Mouse (Mus musculus) cerebellum, postnatal 14 days (tissue): Measurements from ENCODE around the gene Ciao2a.

Source experiments
- DNase-seq, 2 experiments: peaks; one replicate each; pipeline ENCODE4 v3.0.0; 2021; ENCODE audit warnings: mixed read lengths in 2 of 2

Gene Ciao2a

DNA sequence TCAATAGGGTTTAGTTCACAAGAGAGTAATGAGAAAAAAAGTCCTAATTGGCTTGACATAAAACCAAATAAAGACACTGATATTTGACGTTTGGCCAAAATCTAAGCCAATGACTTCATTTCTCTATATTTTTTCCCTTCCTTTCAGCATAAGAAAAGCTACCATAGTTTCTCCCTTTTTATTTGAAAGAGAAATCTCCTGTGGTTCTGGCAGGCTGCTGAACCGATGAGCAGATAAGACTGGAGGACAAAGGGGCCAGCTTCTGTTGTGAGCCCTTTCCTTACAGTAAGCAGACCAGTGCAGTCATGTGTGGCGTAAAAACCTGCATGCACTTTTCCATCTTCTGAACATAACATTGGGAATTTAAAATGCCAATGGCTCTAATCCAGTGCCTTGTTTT lies 5.5 kb upstream of the Ciao2a start:
- DNase-seq = no peak

DNA sequence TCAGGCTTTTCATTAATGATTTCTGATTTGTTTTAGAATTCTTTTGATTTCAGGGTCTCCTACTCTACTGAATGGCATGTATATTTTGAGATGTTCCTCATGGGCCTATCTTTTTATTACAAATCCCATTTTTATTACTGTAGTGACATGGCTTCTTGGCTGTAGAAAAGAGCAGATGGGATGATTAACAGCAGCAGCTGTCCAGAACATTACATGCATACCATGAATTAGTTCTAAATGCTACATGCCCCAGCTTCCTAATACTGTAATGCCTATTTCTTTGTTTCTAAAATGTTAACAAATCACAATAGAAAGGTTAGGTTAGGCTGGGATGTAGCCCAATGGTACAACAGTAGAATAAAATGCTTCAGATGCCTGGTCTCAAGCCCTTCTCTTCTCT lies 5.0 kb upstream of the Ciao2a start:
- no peak for DNase-seq

DNA sequence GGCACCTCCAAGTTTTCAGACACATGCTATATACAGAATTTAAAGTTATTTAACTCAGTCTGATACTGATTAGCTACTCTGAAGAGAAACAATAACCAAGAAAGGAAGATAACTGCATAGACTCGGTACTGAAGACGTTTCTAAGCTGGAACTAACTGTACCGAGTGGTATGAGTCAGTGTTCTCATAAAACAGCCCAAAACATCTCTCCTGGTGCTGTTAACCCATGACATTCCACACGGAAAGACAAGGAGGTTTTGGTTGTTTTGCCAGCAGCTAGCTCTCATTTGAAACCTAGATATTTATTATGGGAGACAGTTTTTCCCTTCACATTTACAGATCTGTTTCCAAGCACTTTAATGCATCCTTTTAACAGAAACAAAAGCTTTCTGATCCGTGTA lies 2.8 kb upstream of the Ciao2a start:
- no peak for DNase-seq

DNA sequence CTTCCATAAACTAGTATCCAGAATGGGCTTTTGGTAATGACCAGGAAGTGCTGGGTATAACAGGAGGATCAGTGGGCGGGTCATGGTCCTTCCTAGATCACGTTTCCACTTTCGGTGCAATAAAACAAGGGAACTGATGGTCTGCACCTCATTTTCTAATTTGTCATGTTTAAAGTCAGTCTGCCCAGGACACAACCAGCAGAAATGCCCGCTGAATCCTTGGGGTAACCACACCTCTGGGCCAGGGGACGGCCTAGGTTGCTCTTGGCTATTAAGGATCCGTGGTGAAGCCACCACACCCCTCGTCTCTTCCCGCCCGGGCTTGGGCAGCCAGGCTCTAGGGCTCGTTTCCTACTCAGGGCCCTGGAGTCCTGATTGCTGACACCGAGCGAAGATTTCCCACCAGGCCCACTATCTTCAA lies 2.3 kb upstream of the Ciao2a start:
- DNase-seq = no peak

- peak; percentile 95 to 97 for DNase-seq
Observed at GRCm38 (mm10) chr9:66124681-66125542, 1.5 kb upstream of the Ciao2a start.

DNA sequence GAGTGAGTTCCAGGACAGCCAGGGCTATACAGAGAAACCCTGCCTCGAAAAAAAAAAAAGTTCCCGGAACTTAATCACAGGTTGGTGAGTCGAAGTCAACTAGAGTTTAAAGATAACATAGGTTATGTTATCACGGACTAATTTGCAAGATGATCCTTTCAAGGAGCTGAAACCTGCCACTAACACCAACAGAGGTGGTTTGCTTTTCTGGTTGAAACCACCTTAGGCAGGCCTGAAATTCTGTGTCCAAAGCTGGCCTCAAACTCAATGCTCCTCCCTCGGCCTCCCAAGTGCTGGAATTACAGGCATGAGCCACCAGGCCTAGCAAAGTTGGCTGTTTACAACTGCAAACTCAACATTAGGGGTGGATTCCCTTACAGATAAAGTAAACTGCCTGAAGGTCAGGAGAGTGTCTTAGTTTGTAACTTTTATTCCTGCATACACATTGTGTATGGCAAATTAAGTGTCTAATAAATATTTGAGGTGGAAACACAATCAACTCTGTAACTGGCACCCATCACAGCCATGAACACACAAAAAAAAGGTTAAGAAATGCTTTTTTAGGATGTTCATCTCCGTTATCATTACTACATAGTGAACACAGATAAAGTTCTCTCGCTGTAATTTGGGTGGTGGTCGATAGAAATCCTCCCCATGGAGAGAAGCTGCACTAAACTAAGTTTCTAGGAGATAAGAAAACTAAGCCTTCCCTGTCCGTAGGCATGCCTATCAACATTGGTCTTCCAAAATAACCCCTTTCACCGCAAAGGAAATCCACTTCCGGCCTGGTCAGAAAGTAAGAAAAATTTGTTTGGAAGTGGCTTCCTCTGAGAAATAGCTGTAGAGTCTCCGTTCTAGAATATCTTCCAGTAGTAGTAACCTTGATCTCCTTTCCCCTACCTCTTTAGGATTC lies 612 bp upstream of the Ciao2a start:
- DNase-seq = peak in 1 of 2 experiments; percentile 19

DNA sequence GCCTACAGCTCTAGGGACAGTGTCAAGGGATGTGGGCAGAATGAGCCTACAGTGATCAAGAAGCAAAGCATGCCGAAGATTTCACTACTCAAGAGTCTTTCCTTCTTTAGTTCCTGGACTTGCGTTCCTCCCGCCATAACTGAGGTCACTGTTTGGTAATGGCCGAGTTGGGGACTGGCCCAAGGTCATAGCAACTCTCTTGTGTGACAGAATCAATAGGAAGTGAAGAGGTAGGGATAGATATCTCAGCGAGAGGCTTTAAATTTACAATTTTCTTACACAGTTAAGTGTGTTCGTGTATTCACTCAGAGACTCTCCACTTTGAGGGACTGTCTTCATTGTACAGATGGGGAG lies 759 bp downstream of the Ciao2a start:
- peak in 1 of 2 experiments; percentile 8 for DNase-seq

- DNase-seq = no peak
Observed at GRCm38 (mm10) chr9:66127884-66128283, 1.5 kb downstream of the Ciao2a start.

- DNase-seq = no peak
Observed at GRCm38 (mm10) chr9:66131466-66131865, 5.1 kb downstream of the Ciao2a start.

GRCm38 (mm10) chr9:66135967-66136366 lies 9.6 kb downstream of the Ciao2a start:
- DNase-seq = peak in 1 of 2 experiments; percentile 29

- DNase-seq = no peak
Observed at GRCm38 (mm10) chr9:66138193-66138592, 11.8 kb downstream of the Ciao2a start.

- no peak for DNase-seq
Observed at GRCm38 (mm10) chr9:66142265-66142664, 15.9 kb downstream of the Ciao2a start.

GRCm38 (mm10) chr9:66144248-66144647 lies 17.8 kb downstream of the Ciao2a start:
- DNase-seq = peak; percentile 84 to 87

GRCm38 (mm10) chr9:66146141-66146540 lies 19.7 kb downstream of the Ciao2a start:
- DNase-seq = no peak

GRCm38 (mm10) chr9:66152011-66152410 lies 25.6 kb downstream of the Ciao2a start:
- DNase-seq = no peak

GRCm38 (mm10) chr9:66153594-66153993 lies 27.2 kb downstream of the Ciao2a start:
- DNase-seq = no peak

- no peak for DNase-seq
Observed at GRCm38 (mm10) chr9:66154013-66154412, 27.6 kb downstream of the Ciao2a start.

DNA sequence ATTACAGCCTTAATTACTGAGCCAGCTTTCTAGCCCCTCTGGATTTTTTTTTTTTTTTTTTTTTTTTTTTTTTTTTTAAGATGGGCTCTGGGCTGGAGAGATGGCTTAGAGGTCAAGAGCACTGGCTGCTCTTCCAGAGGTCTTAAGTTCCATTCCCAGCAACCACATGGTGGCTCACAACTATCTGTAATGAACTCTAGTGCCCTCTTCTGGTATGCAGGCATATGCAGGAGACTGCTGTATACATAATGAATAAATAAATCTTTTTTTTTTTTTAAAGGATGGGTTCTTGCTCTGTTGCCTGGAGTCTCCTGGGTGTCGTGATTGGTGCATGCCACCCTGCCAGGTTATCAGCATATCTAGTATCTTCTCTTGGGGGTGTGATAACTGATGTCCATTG lies 29.1 kb downstream of the Ciao2a start:
- no peak for DNase-seq

DNA sequence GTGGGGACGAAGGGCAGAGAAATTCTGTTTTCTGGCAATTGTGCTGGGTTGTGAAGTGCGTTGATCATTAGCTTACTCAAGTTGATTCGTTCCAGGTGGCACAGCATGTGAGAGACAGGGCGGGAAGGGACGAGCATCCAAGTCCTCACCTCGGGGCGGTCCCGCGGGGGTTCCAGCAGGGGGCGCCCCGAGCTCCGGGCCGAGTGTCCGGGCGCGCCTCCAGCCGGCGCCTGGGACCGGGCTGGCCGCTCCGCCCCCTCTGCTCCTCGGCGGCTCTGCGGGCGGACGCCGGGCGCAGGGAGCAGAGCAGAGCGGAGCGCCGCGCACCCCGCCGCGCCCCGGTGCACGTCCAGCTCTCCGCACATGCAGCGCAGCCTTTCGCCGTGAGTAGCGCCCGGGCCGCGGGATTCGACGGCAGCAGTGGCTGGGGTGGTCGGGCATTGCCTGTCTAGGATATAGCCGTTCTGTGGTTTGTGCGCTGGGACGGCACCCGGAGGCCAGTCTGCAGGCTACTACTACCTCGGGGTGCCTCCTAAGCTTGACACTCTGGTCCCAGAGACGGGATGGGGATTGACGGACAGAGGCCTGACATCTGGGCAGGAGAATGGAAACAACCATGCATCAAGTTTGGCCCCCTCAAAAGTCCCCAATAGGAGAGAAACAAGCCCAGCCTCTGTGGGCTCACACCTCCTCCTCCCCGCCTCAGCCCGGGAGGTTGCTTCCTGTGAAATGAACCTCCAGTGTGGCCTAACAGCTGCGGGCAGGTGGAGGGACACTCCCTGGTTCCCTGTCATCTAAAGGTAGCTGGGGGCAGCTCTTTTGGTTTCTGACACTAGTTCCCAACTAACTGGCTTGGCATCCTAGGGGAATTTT lies 31.8 kb downstream of the Ciao2a start, which contains the start of gene Dapk2:
Dapk2 (plus strand) TSS at position 266 of the 873 bp plus-strand sequence.
- DNase-seq = peak; percentile 64 to 66

DNA sequence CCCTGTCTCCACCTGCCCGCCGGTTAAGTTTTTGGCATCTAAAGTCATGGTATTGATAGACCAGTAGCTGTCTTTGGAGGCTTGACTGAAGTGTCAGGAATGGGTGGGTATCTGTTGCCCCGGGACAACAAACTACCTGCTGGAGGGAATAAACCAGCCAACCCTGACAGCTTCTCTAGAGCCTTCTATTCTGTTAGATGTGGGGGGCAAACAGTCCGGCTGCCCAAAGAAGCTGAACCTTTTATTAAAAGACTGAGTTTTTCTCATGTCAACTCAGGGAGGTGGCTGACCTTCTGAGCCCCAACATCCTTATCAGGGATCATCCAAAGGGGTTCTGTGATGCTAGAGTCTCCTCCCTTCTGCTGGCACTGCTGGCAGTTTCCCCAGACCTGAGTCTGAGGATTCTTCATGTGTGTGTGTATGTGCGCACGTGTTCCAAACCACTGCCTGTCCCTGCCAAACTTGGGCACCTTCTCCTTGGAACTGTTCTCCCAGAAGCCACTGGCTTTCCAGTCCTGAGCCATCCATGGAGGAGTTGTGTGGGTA lies 32.5 kb downstream of the Ciao2a start:
- DNase-seq = no peak

GRCm38 (mm10) chr9:66160155-66160554 lies 33.7 kb downstream of the Ciao2a start:
- no peak for DNase-seq

- no peak for DNase-seq
Observed at GRCm38 (mm10) chr9:66162995-66163394, 36.6 kb downstream of the Ciao2a start.
